Mouse (Mus musculus) hematopoietic stem cell, adult 5-6 weeks (primary cell): Measurements from ENCODE around the gene Taf1b. TPM values are rescaled to one million over a fixed set of nuclear protein-coding genes. Genes with fewer than 3 reads are reported as not detected.
A peak's percentile ranks its signal among the peaks of the same experiment; 100 is the strongest.
"Not testable (repeated sequence)": the region's sequence is repeated elsewhere in the genome, so short reads cannot be mapped to it uniquely, and the experiment has no call there.

ENCODE experiments used
- ATAC-seq, 2 experiments: fragments of 125-278 bp in 1 of 2; replicated peaks in 1 of 2; 2 replicates each; pipeline ENCODE4 v1.8.0; 2016 to 2017; ENCODE audit warnings: inconsistent platforms in 2 of 2, mild to moderate bottlenecking in 2 of 2, moderate number of reproducible peaks in 2 of 2, low read depth in 1 of 2, moderate TSS enrichment in 1 of 2; ENCODE audit not compliant: low FRiP score in 2 of 2, poor library complexity in 2 of 2, severe bottlenecking in 2 of 2, insufficient read depth in 1 of 2, low TSS enrichment in 1 of 2
- total RNA-seq: library from RNA; stranded (forward); fragments of 172-1452, 232-1000 nt; gene quantifications from 2 replicates; pipeline ENCODE4 v1.2.3, GENCODE M21; 2017

Gene Taf1b
- 54.5 and 58.8 TPM in 2 replicates for total RNA-seq

GRCm38 (mm10) chr12:24498150-24498840, at the start of gene Taf1b:
Gene Taf1b (plus strand): TSS chr12:24498359.
- peak; percentile 75 to 91 for ATAC-seq

- no peak for ATAC-seq
Observed at GRCm38 (mm10) chr12:24460406-24460805, 37.8 kb upstream of the Taf1b start.

- peak; percentile 76 to 86 for ATAC-seq
Observed at GRCm38 (mm10) chr12:24462121-24462520, 36.0 kb upstream of the Taf1b start.

GRCm38 (mm10) chr12:24463490-24463889, 34.7 kb upstream of the Taf1b start:
- ATAC-seq, result not testable (repeated sequence)

GRCm38 (mm10) chr12:24468966-24469365, 29.2 kb upstream of the Taf1b start:
- ATAC-seq, result no peak

- peak; percentile 65 to 89 for ATAC-seq
Observed at GRCm38 (mm10) chr12:24470943-24471342, 27.2 kb upstream of the Taf1b start.

GRCm38 (mm10) chr12:24473221-24473620, 24.9 kb upstream of the Taf1b start:
- ATAC-seq, result no peak

GRCm38 (mm10) chr12:24484930-24485329, 13.2 kb upstream of the Taf1b start:
- 0 out of 4 replicates have a peak, but pooled peaks of 1 of the 2 experiments have one; percentile 4 for ATAC-seq

GRCm38 (mm10) chr12:24486882-24487281, 11.3 kb upstream of the Taf1b start:
- ATAC-seq, result no peak

GRCm38 (mm10) chr12:24492507-24492906, 5.7 kb upstream of the Taf1b start:
- peak; percentile 75 to 82 for ATAC-seq

GRCm38 (mm10) chr12:24493011-24493410, 5.1 kb upstream of the Taf1b start:
- 0 out of 4 replicates have a peak, but pooled peaks of 1 of the 2 experiments have one; percentile 15 for ATAC-seq

GRCm38 (mm10) chr12:24493412-24493811, 4.7 kb upstream of the Taf1b start:
- ATAC-seq, result peak; percentile 28 to 57

GRCm38 (mm10) chr12:24494791-24495190, 3.4 kb upstream of the Taf1b start:
- ATAC-seq, result not testable (repeated sequence)

- ATAC-seq, result not testable (repeated sequence)
Observed at GRCm38 (mm10) chr12:24498841-24499485, 804 bp downstream of the Taf1b start.

- peak; percentile 69 to 72 for ATAC-seq
Observed at GRCm38 (mm10) chr12:24517118-24517517, 19.0 kb downstream of the Taf1b start.

- no peak for ATAC-seq
Observed at GRCm38 (mm10) chr12:24521076-24521475, 22.9 kb downstream of the Taf1b start.

GRCm38 (mm10) chr12:24525065-24525464, 26.9 kb downstream of the Taf1b start:
- ATAC-seq, result not testable (repeated sequence)

GRCm38 (mm10) chr12:24536390-24536789, 38.2 kb downstream of the Taf1b start:
- no peak for ATAC-seq
